Mouse (Mus musculus) embryo, embryonic 10 days (tissue): ENCODE data around the gene Fdxr.

Source experiments
- DNase-seq: peaks from one replicate; pipeline ENCODE4 v3.0.0-alpha.2; 2015; ENCODE audit warnings: low spot score

Fdxr gene

DNA sequence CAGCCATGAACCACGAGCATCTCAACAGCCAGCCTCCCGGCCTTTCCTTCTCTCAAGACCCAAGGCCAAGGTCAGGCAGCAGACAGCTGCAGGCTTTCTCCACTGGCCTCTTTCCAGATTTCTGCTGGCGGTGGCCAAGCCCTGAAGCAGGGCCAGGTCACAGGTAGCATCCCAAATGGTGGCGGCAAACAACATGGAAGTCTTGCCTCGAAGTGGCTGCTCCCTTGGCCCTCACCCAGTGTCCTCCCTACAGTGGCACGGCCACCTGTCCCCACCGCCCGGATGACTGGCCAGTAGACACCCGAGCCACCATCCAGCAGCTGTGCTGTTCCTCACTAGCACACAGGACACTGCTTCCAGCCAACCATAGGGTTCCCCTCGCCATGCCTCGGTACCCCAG, 35.4 kb downstream of the Fdxr start:
- DNase-seq: no peak

DNA sequence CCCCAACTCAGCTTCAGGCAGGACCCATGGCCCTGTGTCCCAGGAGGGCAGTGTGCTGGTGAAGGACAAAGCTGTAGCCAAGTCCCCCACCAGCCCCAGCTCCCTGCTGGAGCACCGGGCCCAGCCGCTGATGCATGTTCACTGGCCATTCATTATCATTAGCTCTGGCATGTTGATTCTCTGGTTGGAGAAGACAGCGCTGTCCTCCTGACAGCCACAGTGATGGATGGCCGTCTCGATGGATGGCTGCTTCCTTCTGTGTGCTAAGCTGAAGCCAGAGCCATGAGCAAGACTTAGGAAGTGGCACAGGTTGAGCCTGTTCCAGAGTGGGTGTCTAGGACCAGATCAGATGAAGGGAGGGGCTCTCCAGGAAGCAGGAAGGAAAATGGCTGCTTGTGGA, 40.3 kb downstream of the Fdxr start:
- DNase-seq: peak; percentile 80

DNA sequence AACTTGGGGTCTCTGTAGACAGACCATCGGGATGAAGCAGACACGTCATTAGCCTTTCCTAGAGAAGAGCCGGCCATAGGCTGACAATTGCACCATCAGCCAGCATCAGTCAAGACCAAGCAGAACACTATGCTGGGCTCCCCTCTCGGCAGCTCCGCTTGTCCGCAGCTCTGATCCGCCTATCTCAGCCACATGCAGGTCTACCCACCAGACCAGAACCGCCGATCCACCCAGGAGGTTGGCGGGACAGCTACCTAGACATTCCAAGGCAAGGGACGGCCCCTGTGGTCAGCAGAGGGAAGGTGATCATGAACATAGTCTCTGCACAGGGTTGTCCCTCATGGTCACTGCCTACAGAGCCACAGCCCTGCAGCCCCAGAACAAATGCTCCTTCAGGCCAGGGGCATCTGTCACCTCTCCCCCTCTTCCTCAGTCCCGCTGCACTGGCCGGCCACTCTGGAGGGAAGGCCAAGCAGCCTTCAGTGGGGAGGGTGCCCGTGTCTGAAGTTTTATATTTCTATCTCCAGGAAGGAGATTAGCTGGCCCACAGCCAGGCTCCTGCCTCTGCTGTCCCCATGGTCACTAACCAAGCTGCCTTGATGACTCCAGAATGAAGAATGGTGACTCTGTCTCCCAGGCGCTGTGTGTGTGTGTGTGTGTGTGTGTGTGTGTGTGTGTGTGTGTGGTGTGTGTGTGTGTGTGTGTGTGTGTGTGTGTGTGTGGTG, 42.4 kb downstream of the Fdxr start:
- no peak for DNase-seq

DNA sequence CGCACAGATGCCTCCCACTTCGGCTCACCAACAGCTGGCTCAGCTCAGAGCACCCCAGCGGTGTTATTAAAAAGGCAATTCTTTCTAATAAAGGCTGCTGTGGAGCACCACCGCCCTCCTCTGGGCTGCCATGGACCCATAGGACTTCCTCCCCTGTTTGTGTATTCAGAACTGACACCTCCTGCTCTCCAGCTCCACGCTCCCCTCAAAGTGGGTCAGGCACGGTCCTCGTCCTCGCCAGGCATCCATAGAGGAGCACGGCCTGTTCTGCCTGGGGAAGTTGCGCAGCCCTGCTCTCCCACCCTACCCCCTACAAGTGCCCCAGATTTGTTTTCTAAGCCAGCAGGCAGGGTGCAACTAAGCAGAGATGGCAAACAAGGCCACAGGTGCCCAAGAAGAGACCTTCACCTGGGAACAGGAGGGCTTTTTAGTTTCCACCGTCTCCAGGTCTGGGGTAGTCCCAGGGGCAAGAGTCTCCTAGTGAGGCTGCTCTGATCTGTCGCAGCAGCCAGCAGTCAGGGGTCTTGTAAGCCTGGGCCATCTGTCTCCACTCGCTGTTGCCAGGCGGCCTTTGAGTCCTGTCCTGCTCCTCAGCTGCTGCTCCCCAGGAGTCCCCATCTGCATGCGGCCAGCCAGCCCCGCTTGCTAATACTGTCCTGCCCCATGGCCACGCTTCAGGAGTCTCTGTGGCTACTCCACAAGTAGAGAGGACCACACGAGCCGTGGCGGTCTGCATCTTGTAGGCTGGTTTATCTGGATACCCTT, 43.1 kb downstream of the Fdxr start:
- no peak for DNase-seq

DNA sequence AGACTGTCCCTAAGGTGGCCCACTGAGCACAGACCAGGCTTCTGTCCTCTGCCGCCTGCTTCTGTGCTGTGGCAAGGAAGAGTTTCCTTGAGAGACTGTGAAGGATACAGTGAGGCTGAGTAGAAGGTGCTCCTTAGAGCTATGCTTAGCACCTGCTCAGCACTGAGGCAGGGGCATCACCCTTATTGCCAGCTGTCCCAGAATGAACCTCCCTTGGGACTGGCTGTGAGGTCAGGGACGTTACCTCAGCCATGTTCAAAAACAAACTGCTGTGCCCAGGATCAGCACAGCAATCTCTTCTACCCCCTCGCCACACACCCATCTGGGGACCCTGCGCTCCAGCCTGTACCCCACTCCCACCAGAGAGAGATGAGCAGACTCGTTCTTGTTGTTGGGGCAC, 44.0 kb downstream of the Fdxr start:
- no peak for DNase-seq

DNA sequence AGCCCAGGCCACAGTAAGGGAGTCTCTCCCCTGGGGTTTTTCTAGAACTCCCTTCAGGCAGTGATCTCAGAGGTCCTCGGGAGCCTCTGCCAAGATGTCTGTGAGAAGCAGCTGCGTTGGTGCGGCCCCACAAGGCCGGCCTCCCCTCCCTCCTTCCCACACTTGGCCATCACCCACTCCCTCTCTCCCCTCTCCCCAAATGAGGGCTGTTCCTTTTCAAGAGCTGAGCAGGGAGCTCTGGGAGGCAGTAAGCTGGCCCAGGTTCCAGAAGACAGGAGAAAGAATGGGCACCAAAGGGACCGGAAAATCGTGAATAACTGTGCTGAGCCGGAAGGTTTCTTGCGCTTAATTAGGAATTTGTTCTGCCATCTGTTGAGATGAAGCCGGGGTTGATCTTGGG, 44.9 kb downstream of the Fdxr start:
- DNase-seq: no peak

DNA sequence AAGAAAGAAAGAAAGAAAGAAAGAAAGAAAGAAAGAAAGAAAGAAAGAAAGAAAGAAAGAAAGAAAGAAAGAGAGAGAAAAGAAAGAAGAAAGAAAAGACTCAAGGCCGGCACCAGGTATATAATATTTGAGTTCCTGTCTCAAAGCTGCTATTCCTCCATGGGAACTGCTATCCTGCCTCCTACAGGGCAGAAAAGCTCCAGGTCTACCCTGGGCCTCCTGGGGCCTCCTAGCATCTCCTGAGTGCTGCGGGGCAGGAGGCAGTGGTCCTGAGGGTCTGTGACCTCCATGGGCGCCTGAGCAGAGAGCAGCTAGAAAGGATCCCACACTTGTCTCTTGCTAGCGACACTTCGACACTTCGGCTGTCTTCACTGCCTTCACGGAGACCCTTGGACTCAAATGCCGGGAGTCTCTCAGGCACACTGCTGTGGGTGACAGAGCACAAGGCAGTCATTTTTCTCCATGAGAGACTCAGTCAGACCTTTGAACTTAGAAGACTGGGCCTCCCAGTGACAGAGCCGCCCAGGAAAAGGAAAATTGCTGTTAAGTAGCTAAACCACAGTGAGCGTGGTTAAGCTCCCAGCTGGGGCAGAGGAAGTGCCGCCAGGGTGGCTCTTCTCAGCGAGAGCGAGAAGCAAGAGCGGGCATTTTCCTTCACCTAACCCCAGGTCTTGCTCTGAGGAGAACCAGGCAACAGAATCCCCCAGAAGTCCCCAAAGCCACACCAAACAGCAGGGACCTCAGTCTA, 45.5 kb downstream of the Fdxr start:
- DNase-seq: no peak

DNA sequence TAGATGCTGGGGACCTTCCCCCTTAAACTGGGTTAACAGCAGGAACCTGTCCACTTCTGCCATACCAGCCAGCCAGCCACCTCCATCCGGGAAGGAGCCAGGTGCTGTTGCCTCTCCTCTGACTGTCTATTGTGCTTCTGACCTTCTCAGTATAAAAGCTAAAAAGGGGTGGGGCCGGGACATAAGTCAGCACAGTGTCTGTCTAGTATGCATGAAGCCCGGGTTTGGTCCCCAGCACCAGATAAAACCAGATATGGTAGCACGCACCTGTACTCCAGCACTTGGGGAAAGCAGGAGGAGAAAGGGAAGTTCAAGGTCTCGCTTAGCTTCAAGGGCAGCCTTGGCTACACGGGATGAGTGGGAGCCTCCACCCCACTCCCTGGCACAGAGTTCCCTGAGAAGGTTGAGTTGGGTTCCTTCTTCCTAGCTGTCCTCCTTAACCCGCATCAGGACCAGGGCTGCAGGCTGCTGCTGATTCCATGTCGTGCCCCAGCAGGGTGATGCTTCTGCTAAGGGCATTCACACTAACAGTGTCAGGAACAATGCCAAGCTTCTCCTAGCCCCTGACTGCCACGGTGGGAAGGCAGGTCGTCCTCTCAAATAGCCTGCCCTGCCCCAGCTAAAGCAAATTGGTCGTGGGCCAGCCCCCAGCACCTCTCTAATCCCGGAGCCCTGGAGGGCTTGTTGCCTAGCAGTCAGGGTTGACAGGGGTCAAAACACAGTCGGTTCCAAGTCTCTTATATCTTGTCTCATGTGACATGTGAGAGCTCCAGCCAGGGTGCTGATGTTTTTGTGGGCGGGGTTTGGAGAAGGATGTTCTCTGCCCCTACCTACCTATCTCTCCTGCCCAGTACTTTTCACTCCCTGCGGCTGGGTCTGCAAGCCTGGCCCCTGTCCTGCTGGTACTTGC, 47.6 kb downstream of the Fdxr start:
- DNase-seq: no peak

DNA sequence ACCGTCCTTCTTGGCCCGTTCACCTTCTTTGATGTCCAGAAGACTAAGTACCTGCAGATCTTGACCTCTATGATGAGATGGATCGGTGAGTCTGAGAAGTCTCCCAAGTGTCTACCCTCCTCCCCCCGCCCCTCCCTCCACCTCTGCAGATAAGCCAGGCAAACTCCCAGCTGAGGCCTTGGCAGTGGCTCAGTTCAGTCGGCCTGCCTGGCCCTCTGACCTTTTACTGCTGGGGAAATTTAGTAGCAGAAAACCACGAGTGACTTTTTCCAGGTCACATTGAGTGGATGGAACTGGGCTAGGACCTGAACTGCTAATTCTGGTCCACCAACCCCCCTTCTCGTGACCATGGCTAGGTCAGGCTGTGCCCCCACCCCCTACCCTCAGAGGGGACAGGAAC, 48.4 kb downstream of the Fdxr start:
- no peak for DNase-seq

DNA sequence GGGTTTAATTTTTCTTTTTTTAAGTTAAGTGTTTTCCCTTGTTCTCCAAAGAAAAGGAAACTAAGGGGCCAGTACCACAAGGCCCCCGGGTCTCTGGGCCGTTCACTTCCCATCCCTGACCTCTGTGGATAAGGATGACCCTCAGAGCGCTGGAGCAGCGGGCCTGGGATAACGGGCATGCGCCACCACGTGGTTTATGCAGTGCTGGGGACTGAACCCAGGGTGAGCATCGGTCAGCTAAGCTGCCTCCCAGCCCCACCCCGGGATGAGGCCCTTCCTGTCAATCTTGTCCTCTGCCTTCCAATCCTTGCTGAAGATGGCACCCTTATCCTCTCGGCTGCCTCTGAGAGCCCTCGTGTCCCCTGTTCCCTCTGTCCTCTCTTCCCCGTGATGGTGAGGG, 49.2 kb downstream of the Fdxr start:
- peak; percentile 69 for DNase-seq

DNA sequence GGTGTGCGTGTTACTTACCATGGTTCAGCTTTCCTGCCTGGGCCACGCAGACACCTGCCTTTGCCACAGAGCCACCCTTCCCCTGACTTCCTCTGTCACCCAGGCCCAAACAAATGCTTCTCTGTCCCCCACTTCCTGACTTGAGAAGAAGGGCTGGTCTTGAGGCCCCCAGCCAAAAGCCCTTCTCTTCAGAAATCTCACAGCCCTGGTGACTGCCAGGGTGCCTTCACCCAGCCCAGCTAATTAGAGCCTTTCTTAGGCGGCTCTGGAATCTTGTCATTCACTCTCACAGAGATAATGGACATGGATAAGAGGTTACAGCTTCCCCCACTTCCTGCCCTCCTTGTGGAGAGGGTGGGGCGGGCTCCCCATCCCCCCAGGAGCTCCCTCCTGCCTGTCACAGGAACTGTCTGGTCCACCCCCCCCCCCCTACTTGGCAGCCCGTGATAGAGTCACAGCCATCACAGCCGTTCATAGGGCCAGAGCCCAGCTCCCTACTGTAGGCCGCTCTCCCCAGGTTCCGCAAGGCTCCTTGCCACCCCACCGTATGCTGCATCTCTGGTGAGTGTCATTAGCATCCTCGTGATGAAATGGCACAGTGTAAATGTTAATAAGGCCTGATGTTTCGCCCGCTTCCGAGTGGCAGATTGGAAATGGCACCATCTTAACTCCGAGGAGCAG, 49.9 kb downstream of the Fdxr start:
- no peak for DNase-seq

DNA sequence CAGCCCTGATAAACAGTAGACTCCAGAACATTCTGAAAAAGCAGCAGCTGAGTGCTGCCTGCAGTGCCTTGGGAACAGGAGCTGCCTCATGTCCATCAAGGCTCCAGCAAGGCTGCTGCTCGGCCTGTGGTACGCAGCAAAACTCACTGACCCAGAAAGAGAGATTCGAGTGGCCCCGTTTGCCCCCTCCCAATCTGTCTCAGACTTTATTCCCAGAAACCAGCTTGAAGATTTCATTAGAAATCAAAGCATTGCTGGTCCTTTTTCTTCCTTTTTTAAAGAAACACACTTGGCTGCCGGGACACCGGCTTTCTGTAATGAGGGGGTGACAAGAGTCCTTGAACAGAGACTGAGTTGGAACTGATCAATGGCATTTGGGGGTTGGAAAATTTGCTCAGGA, 51.5 kb downstream of the Fdxr start:
- no peak for DNase-seq

DNA sequence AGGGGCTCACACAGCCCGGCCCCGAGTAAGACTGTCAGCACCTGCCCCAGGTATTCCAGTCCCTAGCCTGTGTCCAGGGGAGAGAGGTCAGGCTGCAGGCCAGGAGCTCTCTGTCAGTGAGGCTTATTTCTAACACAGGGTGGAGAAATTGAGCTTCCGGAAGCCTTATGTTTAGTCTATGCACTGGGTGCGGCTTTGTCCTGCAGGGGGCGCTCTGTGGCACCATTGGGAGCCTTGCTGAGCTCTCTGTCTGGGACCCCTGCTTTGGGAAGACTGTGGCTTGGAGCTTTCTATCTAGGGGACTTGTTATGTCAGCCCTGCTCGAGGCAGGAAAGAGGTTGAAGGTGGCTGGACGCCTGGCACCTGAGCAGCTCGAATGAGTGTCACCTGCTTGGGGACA, 52.0 kb downstream of the Fdxr start:
- peak; percentile 81 for DNase-seq

DNA sequence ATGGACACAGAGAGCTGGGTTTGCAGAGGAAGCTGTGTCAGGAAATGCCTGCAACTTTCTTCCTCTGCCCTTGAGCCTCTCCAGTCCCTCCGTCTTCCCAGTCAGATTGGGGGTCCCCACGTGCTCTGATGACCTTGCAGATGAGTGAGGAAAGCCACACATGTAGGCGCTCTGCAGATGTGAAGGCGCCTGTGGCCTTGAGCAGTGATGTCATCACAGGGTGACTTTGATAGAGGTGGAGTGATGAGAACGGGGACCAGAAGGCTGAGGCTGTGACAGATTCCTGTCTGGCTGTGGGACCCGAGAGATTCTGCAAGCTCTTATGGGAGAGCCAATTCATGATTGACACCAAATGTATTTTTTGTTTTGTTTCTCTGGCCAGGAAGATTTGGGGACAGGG, 53.0 kb downstream of the Fdxr start:
- no peak for DNase-seq

DNA sequence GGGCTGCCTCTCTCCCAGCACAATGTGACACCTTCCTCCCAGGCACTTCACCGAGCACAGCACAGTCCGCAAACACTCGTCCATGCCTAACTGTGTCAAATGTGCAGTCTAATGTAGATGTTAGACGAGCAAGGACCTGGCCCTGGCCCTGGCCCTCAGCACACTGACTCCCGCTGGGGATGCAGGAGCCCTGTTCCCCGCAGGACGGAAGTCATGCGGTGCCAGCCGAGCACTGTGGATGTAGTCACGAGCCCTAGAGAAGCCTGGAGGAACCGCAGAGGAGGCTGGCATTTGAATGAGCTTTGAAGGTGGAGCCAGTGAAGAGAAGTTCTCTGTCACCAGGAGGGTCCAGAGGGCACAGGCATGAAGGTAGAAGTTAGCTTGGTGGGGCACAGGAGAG, 53.4 kb downstream of the Fdxr start:
- DNase-seq: no peak

DNA sequence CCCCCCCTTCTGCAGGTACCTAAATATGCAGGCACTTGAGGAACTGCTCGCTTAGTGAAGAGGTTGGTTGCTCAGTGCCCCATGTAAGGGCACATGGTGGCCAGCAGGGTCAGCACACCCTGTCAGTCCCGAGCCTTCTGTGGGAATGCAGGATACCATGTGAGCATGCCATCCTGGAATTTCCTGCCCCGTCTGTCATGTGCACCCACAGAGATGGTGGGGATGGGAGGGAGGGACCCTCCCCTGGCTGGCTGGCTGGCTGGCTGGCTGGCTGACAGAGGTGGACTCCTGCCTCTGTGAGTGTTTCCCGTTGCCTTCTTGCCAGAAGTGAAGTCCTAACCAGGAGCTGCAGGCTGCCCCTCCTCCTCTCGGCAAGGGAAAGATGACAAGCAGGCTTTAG, 54.3 kb downstream of the Fdxr start:
- DNase-seq: no peak

DNA sequence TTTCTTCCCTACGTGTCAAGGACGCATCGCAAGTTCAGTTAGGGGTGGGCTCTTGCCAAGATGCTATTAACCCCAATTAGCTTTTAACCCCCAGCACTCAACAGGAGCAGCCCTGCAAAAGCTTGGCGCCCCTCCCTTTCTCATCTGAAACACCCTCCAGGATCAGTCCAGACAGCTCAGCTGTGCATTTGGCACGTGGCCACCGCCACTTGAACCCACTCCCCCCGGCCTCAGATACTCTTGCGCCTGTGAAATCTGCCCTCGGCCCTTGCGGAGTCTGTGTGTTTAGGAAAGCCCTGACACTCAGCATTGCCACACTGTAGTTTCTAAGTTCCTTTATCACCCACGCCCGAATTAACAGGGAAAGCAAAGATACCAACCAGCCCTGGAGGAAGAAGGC, 54.8 kb downstream of the Fdxr start:
- DNase-seq: no peak

DNA sequence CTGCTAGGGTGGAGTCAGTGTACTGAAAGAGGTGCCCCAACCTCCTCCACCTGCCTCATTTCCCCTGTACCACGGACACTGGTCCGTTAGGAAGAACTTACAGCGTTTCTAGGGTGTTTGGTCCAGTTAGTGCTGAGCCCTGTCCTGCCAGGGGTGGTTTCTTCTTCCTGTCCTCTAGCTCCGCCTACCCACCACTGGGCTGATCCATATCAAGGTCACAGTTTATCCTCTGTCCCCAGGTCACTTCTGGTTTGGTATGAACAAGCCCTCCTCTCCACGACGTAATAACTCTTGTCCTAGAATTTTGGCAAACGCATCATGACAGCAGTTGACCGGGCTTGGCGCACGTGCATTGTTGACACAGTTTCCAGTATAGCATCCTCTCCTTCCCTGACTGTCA, 57.2 kb downstream of the Fdxr start:
- no peak for DNase-seq

DNA sequence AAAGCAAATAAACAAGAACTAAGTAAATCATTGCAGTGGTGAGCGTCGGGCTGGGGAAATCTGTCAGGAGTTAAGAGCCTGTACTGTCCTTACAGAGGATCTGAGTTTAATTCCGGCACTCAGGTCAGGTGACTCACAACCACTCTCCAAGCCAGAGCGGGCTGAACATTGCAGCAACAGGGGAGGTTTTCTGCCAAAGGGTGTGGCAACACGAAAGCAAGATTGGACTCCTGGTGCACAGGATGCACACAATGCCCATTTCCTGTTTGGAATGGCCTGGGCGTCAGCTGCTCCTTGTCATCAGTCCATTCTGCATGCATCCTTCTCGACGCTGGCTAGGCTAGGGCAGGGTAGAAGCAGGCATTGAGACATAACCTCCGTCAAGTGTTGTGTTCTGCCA, 57.6 kb downstream of the Fdxr start:
- no peak for DNase-seq
